Mouse (Mus musculus): ENCODE measurements at regions not wholly inside any gene's neighbourhood (a gene's known extent, or its start where the extent isn't known, plus 50 kb on each side); places are given as distances from the start of the nearest gene placed in this dataset.

GRCm38 (mm10) chr2:148111889-148112288 is 65.1 kb upstream of the Foxa2 start:
- TF ChIP-seq CTCF (IDR thresholded peaks at IDR 0.05; ENCODE audit: insufficient read depth, low read length), result peak; percentile 55
- no peak for TF ChIP-seq POLR2A (IDR thresholded peaks at IDR 0.05; ENCODE audit: borderline replicate concordance, extremely low read depth, low read depth, low read length)
